Mouse (Mus musculus) embryonic facial prominence, embryonic 14.5 days (tissue): ENCODE results near the gene Btnl6. TPM values are rescaled to one million over a fixed set of nuclear protein-coding genes. Genes with fewer than 3 reads are reported as not detected.

Experiments used
- ATAC-seq: fragments of 200-750 bp; cut with Nextera tagmentation; 2 replicates; pipeline ENCODE4 v1.8.0; 2017; ENCODE audit warnings: low read depth, moderate number of reproducible peaks, moderate TSS enrichment
- DNase-seq: peaks from one replicate; pipeline ENCODE4 v3.0.0-alpha.2; 2015; ENCODE audit warnings: low spot score
- H3K27ac ChIP-seq: fragments of 300-500 bp; sonication (generic); replicated peaks from 2 replicates; pipeline ENCODE4 v1.5.1; 2014; ENCODE audit warnings: low read depth, mild to moderate bottlenecking, low read length, moderate library complexity
- H3K27me3 ChIP-seq: fragments of 300-500 bp; sonication (generic); replicated peaks from 2 replicates; pipeline ENCODE4 v1.6.1; 2014; ENCODE audit warnings: low read length; ENCODE audit not compliant: control insufficient read depth, insufficient read depth
- H3K36me3 ChIP-seq: fragments of 300-500 bp; sonication (generic); 2 replicates; pipeline ENCODE4 v1.6.1; 2014; ENCODE audit warnings: low read length, mixed read lengths; ENCODE audit not compliant: control insufficient read depth, insufficient read depth
- H3K4me1 ChIP-seq: fragments of 300-500 bp; sonication (generic); 2 replicates; pipeline ENCODE4 v1.6.1; 2014; ENCODE audit warnings: antibody characterized with exemption, low read length; ENCODE audit not compliant: control insufficient read depth, insufficient read depth
- H3K4me2 ChIP-seq: fragments of 300-500 bp; sonication (generic); 2 replicates; pipeline ENCODE4 v1.6.1; 2014; ENCODE audit warnings: low read depth, mild to moderate bottlenecking, low read length, moderate library complexity, mixed read lengths
- H3K4me3 ChIP-seq: fragments of 300-500 bp; sonication (generic); 2 replicates; pipeline ENCODE4 v1.5.1; 2014; ENCODE audit warnings: low read depth, mild to moderate bottlenecking, low read length
- H3K9ac ChIP-seq: fragments of 300-500 bp; sonication (generic); 2 replicates; pipeline ENCODE4 v1.6.1; 2014; ENCODE audit warnings: low read depth, mild to moderate bottlenecking, low read length, moderate library complexity, mixed read lengths
- H3K9me3 ChIP-seq: fragments of 300-500 bp; sonication (generic); 2 replicates; pipeline ENCODE4 v1.6.1; 2016; ENCODE audit warnings: low read length; ENCODE audit not compliant: control insufficient read depth
- WGBS: fragments of 180-500 bp; shearing (Covaris S2); extraction: QIAGEN DNeasy Blood & Tissue Kit; methylation state at CpG from one replicate; pipeline ENCODE4 v1.1.7; 2014; 5-methylcytosine and 5-hydroxymethylcytosine counted together
- polyA plus RNA-seq: library from polyadenylated mRNA; unstranded; fragments of >200 nt; fragmentation: Nextera tagmentation; extraction: Ambion mirVana; gene quantifications from 2 replicates; pipeline ENCODE4 v1.2.1, GENCODE M21; 2014

The Btnl6 gene
- polyA plus RNA-seq = not detected in 2 replicates

DNA sequence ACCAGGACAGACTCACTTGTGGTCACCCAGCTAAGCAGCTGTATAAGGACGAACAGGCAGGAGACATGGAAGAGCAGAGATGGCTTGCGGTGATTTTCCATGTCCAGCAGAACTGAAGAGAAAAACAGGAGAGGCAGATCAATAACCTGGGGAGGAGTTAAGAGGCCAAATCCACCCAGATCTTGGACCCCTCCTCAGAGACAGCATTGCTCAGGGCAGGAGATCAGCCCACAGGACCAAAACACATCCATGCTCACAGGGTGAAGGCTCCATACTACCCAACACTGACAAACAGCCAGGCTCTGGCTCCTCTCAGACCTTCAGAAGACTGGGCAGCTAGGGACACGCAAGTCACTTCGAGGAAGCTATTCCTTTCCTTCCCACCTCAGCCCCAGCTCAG is at the start of gene Btnl6:
TSS of gene Btnl6 (minus strand) at position 101 of the 400 bp plus-strand sequence.
- ATAC-seq (no peak), DNase-seq (no peak)
- 86% methylated on average over 4 of the region's 4 CpGs for WGBS
- Histone ChIP-seq H3K9ac (no peak within 1 kb of the TSS), H3K4me1 (no peaks in the 10 kb centered on the region), H3K36me3 (no peaks in the 10 kb centered on the region), H3K27ac (no peak within 1 kb of the TSS), H3K4me3 (no peak within 1 kb of the TSS), H3K4me2 (no peak within 1 kb of the TSS), H3K27me3 (no peaks in the 10 kb centered on the region), H3K9me3 (no peaks in the 10 kb centered on the region)

GRCm38 (mm10) chr17:34564796-34565195 is 47.6 kb upstream of the Btnl6 start:
- peak overlapping the region; percentile 19; the same call in 1 of the 2 replicates for H3K27ac ChIP-seq
- no peaks in the 10 kb centered on the region for H3K9me3 ChIP-seq
- DNase-seq (no peak), ATAC-seq (no peak)
- no peaks in the 10 kb centered on the region for H3K36me3 ChIP-seq
- no peak overlapping the region for H3K9ac ChIP-seq
- H3K27me3 ChIP-seq = no peaks in the 10 kb centered on the region
- 0 out of 2 replicates have a peak, but pooled peaks cover 4% of the 10 kb centered on the region for H3K4me1 ChIP-seq
- H3K4me2 ChIP-seq = peak overlapping the region; percentile 2; the same call in 1 of the 2 replicates
- WGBS = 29% methylated on average over 3 of the region's 3 CpGs
- H3K4me3 ChIP-seq = no peak overlapping the region

DNA sequence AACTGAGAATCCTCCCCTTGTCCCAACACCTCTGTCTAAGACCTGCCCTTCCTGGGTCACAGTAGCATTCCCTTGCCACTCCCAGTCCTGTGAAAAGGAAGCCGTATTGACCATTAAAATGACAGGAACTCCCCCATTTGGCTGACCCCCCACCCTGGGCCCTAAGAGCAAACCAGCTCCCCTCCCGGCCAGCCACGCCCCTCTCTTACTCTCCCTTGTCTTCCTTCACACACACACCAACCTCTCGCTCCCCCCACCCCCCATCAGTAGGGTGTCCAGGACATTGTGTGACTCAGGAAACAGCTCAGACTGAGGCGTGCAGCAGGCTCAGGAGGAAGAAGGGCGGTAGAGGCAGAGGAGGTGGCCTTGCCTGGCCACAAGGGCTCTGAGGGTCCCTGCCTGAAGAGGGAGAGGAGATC is 46.9 kb upstream of the Btnl6 start, which contains the start of gene Notch4:
TSS of gene Notch4 (plus strand) at position 266 of the 419 bp plus-strand sequence.
- H3K36me3 ChIP-seq = no peaks in the 10 kb centered on the region
- H3K9me3 ChIP-seq = no peaks in the 10 kb centered on the region
- WGBS = 21% methylated on average over 6 of the region's 6 CpGs
- no peaks in the 10 kb centered on the region for H3K27me3 ChIP-seq
- H3K4me2 ChIP-seq = peak within 1 kb of the TSS; percentile 2; the same call in 1 of the 2 replicates
- no peak within 1 kb of the TSS for H3K4me3 ChIP-seq
- H3K9ac ChIP-seq = 0 out of 2 replicates have a peak within 1 kb of the TSS, but pooled peaks have one; percentile 5
- peak within 1 kb of the TSS; percentile 19 for H3K27ac ChIP-seq
- ATAC-seq = no peak
- 0 out of 2 replicates have a peak, but pooled peaks cover 4% of the 10 kb centered on the region for H3K4me1 ChIP-seq
- DNase-seq = peak; percentile 10

GRCm38 (mm10) chr17:34563354-34563753 is 46.2 kb upstream of the Btnl6 start:
- Histone ChIP-seq H3K9me3 (no peaks in the 10 kb centered on the region), H3K4me2 (no peak overlapping the region), H3K4me3 (no peak overlapping the region), H3K4me1 (0 out of 2 replicates have a peak, but pooled peaks cover 4% of the 10 kb centered on the region), H3K27me3 (no peaks in the 10 kb centered on the region), H3K36me3 (no peaks in the 10 kb centered on the region), H3K27ac (no peak overlapping the region), H3K9ac (no peak overlapping the region)
- DNase-seq (no peak), ATAC-seq (no peak)
- WGBS = 69% methylated on average over 11 of the region's 11 CpGs

DNA sequence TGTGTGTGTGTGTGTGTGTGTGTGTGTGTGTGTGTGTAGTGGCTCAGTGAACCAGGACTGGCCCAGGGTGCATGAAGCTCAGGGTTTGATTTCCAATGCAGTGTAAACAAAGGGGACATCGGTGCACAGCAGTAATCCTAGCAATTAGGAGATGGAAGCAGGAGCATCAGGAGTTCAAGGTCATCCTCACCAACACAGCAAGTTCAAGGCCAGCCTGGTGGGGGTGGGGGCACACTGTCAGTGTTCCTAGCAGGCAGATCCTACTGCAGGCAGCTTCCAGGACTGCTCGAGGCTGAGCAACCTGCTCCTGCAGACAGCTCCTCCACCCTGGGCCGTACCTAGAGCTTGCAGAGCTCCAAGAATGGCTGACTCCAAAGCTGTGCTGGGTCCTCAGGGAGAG is 45.4 kb upstream of the Btnl6 start:
- H3K9me3 ChIP-seq = no peaks in the 10 kb centered on the region
- ATAC-seq (no peak), DNase-seq (no peak)
- H3K27ac ChIP-seq = no peak overlapping the region
- no peaks in the 10 kb centered on the region for H3K27me3 ChIP-seq
- no peaks in the 10 kb centered on the region for H3K36me3 ChIP-seq
- no peak overlapping the region for H3K4me3 ChIP-seq
- H3K9ac ChIP-seq = no peak overlapping the region
- no peak overlapping the region for H3K4me2 ChIP-seq
- H3K4me1 ChIP-seq = 0 out of 2 replicates have a peak, but pooled peaks cover 4% of the 10 kb centered on the region
- WGBS = 33% methylated on average over 3 of the region's 3 CpGs

DNA sequence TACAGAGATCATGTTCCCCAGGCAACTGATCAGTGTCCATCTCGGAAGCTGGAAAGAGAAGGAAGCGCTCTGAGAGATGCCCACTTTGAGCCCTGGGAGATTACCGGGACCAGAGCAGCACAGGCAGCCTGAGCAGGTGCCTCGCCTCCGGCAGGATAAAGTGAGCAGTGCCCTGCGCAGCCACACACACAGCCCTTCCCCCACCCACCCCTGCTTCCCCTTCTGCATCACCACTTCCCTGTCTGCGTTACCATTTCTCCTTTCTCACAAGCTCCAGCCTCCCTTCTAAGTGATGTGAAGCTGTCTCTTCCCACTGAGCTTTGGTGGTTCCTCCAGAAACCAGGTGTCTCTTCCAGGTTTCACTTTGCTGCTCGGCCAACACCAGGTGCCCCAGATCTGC is 44.0 kb upstream of the Btnl6 start:
- ATAC-seq (no peak), DNase-seq (no peak)
- Histone ChIP-seq H3K27me3 (no peaks in the 10 kb centered on the region), H3K36me3 (no peaks in the 10 kb centered on the region), H3K4me2 (no peak overlapping the region), H3K27ac (no peak overlapping the region; the same call in 1 of the 2 replicates), H3K9ac (no peak overlapping the region), H3K4me3 (no peak overlapping the region), H3K9me3 (no peaks in the 10 kb centered on the region), H3K4me1 (0 out of 2 replicates have a peak, but pooled peaks cover 4% of the 10 kb centered on the region)
- 22% methylated on average over 8 of the region's 8 CpGs for WGBS

- H3K27ac ChIP-seq = no peak overlapping the region
- no peak for DNase-seq
- H3K9ac ChIP-seq = no peak overlapping the region
- H3K9me3 ChIP-seq = no peaks in the 10 kb centered on the region
- H3K4me3 ChIP-seq = no peak overlapping the region
- no peak for ATAC-seq
- H3K27me3 ChIP-seq = no peaks in the 10 kb centered on the region
- H3K36me3 ChIP-seq = no peaks in the 10 kb centered on the region
- H3K4me1 ChIP-seq = 0 out of 2 replicates have a peak, but pooled peaks cover 4% of the 10 kb centered on the region
- no peak overlapping the region for H3K4me2 ChIP-seq
- WGBS = 91% methylated on average over 6 of the region's 6 CpGs
Observed at GRCm38 (mm10) chr17:34560438-34560837, 43.3 kb upstream of the Btnl6 start.

GRCm38 (mm10) chr17:34559895-34560294 is 42.7 kb upstream of the Btnl6 start:
- Histone ChIP-seq H3K27ac (no peak overlapping the region), H3K9ac (no peak overlapping the region), H3K27me3 (no peaks in the 10 kb centered on the region), H3K36me3 (no peaks in the 10 kb centered on the region), H3K4me2 (no peak overlapping the region), H3K9me3 (no peaks in the 10 kb centered on the region), H3K4me3 (no peak overlapping the region), H3K4me1 (0 out of 2 replicates have a peak, but pooled peaks cover 4% of the 10 kb centered on the region)
- WGBS = 41% methylated on average over 10 of the region's 15 CpGs
- no peak for ATAC-seq
- no peak for DNase-seq

DNA sequence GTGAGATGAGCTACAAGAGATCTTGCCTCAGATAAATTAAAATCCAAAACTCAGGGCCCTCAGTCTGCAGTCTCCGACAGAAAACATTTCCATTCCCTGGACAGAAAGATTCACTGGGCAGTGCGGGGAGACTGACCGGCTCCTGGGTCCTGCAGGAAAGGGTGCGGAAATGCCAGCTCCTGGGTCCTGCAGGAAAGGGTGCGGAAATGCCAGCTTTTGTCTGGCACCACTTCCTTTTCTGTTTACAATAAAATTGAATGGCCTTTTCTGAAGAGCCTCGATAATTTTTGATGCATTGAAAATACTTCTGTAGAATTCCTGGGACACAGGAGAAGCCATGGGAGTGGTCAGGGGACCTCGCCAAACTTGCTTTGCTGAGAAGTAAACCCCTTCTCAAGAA is 42.0 kb upstream of the Btnl6 start:
- Histone ChIP-seq H3K27ac (no peak overlapping the region), H3K4me2 (no peak overlapping the region), H3K9ac (no peak overlapping the region), H3K4me1 (0 out of 2 replicates have a peak, but pooled peaks cover 3% of the 10 kb centered on the region), H3K27me3 (no peaks in the 10 kb centered on the region), H3K4me3 (no peak overlapping the region), H3K9me3 (no peaks in the 10 kb centered on the region), H3K36me3 (no peaks in the 10 kb centered on the region)
- WGBS = 82% methylated on average over 7 of the region's 7 CpGs
- no peak for ATAC-seq
- no peak for DNase-seq
